Mouse (Mus musculus) CD4-positive, CD25-positive, alpha-beta regulatory T cell, adult 2 months (primary cell): ENCODE results near the gene B9d2.
"Not testable (repeated sequence)": the region's sequence is repeated elsewhere in the genome, so short reads cannot be mapped to it uniquely, and the experiment has no call there.

Experiments
- DNase-seq: peaks from one replicate; pipeline ENCODE4 v3.0.0-alpha.2; 2012; ENCODE audit warnings: low read depth, low spot score

The B9d2 gene

DNA sequence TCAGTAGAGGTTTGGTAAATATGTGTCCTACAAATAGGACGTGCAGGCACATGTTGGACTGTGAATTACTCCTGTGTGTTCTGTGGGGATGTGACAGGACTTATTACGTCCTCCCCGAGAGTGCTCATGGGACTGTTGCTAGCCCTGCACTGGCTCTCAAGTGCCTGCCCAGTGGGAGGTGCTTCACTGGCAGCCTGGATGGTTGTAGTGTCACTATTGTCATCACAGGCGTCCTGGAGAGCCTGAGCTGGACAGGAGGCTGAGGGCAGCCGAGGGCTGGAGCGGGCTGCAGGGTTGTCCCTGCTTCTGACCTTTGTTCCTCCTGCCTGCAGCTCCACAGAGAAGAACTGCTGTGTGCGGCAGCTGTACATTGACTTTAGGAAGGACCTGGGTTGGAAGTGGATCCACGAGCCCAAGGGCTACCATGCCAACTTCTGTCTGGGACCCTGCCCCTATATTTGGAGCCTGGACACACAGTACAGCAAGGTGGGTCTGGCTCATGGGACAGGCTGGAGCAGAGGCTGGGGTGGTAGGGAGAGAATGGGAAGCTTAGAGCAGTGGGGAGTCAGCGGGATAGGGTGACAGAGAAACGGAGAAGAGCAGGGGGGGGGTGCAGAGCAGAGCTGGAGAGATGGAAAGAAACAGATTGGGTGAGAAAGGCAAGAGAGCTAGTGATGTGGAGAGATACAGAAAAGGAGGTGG, 23.4 kb downstream of the B9d2 start:
- DNase-seq, result no peak

DNA sequence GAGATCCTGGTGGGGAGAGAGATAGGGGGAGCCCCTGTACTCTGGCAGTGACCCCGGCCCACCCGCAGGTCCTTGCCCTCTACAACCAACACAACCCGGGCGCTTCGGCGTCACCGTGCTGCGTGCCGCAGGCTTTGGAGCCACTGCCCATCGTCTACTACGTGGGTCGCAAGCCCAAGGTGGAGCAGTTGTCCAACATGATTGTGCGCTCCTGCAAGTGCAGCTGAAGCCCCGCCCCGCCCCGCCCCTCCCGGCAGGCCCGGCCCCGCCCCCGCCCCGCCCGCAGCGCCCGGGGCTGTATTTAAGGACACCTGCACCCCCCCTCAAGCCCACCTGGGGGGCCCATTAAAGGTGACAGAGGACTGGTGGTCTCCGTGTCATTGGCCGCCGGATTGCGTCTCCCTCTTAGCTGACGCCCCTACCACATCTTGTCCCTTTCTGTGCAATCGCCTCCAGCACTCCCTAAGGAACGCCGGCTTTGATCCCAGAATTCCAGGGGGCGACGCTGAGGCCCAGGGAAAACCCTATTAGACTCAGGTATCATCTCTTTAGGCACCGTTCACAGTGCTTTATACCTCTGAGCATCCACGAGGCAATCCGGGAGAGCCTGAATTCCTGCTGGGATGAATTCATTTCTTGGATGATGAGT, 24.3 kb downstream of the B9d2 start:
- no peak for DNase-seq

DNA sequence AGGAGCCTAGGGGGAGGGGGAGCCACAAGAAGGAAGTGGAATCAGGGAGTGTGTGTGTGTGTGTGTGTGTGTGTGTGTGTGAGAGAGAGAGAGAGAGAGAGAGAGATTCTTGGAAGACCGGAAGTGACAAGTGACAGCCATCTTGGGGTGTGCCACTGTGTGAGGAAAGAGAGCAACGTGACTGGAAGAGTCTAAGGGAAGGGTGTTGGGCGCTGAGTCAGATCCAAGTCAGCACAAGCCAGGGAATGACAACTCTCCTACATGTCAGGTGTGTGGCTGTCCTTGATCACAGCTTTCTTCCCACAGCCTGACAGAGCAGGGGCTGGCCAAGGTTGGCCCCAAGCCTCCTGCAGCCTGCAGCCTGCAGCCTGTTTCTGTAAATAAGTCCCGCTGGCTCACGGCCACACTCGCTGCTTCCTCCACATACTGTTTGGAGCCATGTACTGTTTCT, 25.2 kb downstream of the B9d2 start:
- DNase-seq, result peak; percentile 43

DNA sequence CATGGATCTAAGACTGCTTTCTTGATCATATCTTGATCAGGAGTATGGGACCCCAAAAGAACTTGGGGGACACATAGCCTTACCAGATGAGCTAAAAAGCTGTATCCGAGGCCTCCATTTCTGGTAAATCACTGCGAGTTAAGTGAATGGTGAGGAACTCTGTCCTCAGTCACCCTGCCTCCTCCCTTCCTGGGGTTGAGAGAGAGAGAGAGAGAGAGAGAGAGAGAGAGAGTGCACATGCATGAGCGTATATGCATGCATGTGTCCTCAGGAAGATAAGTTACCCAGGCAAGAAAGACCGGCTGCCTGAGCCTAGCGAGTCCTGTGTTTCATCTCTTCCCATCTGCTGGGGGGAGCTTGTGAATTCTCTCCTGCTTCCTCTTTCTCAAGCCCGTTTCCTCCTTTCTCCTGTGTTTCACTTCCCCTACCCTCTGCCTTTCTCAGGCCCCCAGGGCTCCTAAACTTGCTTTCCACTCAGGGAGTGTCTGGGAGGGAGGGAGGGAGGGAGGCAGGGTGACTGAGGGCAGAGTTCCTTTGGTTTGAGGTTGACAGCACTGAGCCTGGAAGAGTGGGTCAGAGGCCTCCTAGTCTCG, 26.1 kb downstream of the B9d2 start:
- no peak for DNase-seq

DNA sequence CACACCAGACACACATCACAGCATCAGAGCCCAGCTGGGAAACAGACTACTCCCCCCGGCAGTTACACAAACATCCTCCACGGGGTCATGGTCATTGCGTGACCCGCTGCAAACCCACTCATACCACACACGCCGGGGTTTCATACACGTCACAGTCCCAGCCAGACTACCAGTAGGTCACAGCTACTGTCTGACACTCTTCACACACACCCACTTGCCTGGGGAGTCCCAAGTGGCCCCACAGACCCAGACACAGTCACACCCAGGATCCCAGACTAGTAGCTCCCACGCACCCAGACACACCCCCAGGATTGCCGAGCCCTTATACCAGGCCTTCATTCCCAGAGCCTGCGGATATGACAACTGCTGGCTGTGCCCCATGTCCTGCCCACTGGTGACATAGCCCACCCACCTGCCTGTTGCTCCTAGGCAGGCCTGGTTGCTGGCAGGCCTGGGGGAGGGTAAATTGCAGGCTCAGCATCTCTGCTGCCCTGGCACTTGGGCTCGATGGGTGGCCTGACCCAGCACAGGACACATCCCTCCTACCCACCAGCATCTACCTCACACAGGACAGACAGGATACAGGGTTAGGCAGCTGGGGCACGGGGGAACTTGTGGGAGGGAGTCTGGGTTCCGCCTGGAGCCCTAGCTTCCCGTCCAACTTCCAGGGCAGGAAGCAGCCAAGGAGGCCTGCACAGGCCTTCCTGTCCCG, 27.2 kb downstream of the B9d2 start:
- peak; percentile 58 for DNase-seq

DNA sequence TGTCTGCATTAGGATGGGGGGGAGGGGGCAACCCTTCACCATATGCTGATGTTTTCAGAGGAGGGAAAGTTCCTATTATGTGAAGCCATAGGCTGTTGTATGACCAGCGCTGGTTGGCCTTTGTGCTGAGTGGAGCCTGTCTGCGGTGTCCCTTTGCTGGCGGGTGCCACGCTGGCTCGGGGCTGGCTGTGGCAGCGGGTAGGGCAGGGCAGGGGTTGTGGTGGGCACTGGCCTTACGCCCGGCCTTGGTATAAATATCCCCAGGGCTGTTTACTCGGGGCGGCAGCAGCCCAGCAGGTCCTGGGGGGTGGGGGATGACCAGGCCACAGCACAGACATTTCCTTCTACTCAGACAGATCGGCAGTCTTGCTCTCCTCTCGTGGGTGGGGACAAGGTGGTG, 29.4 kb downstream of the B9d2 start:
- no peak for DNase-seq

DNA sequence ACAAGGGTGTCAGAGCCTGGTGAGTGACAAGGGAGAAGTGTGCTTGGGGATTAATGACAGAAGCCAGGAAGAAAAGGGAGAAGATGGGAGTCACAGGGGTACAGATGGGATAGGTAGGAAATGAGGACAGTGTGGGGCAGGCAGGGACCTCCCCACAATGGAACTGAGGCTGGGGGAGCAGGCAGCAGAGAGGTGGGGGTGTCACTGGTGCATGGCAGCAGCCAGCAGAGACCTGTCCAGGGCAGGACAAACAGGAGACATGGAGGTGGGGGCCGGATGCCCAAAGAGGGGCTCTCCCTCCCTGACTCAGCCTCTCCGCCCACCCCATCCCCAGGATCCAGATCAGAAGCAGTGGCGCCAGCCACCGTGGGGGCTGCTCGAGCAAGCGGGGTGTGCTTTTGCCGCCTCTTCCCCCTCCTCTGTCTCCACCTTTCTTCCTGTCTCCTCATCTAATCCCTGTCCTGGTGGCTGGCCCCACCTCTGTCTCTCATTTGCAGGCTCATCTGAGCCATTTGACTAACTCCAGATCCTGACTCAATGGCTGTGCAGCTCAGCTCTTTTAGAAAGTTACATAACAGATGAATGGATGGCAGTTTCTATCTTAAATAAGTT, 30.0 kb downstream of the B9d2 start:
- DNase-seq, result peak; percentile 37

DNA sequence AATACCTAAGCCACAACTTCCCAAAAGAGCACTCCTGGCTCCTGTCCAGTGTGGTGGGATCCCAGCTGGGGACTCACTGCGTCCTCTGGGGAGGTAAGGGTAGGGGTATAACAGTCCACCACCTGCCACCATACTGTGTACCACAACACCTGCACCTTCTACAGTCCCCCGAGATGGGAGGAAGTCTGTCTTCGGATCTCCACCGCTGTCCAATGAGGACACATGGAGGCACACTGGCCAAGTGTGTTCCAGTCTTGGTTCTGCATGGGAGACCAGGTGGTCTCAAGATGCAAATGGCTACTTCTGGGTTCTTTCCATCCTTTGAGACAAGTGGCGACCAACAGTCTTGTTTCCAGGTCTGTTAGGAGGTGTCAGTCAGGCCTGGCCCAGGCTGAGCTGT, 30.6 kb downstream of the B9d2 start:
- DNase-seq, result no peak

DNA sequence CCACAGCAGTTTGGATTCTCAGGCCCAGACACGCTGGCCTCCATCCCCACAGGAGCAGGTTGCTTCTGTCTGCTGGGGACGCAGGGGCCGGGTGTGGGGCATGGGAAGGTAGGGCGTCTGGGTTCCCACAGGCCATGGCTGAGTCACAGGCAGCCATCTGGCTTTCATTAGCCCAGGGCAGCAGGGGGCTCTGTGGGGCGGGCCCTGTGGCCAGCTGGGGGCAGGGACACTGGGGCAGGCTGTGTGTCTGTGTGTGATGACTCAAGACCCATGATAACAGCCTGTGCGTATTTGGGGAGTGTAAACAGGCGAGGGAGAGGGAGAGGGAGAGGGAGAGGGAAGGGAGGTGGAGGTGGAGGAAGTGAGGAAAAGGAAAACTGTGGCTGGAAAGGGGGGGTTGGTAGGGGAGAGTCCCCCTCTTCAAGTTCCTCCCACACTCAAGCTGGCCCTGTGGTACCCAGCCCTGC, 31.2 kb downstream of the B9d2 start:
- no peak for DNase-seq

DNA sequence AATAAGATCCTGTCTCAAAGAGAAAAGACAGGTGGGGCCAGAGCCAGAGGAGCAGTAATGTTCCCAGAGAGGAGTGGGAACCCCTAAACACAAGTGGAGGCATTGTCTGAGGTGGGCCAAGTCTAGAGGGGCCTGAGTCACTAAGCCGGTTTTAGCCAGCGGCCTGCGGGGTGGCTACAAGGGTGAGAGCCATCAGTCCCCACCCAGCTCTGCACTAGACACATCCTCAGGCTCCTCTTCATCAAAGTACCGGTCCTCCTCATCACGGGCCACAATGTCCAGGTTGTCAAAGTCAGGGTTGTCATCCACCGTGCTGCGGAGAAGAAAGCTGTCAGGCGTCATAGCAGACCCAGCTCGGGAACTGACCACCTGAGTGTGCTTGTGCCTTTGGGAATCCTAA, 32.2 kb downstream of the B9d2 start:
- no peak for DNase-seq

DNA sequence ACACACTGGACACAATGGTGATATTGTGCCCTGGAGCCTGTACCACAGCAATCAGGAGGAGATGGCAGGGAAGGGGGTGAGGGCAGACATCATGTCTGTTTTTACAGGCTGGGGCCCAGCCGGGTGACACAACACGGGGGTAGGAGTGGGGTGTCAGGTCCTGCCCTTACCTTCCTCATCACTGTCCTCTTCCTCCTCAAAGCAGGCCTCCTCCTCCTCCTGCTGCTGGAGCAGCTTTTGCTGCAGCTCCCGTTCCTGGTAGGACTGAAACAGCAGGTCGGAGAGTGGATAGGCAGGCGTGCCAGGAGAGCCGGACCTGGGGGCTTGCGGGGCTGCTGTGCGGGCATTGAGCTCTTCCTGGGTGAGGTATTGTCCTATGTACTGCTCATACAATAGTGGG, 34.0 kb downstream of the B9d2 start:
- no peak for DNase-seq

DNA sequence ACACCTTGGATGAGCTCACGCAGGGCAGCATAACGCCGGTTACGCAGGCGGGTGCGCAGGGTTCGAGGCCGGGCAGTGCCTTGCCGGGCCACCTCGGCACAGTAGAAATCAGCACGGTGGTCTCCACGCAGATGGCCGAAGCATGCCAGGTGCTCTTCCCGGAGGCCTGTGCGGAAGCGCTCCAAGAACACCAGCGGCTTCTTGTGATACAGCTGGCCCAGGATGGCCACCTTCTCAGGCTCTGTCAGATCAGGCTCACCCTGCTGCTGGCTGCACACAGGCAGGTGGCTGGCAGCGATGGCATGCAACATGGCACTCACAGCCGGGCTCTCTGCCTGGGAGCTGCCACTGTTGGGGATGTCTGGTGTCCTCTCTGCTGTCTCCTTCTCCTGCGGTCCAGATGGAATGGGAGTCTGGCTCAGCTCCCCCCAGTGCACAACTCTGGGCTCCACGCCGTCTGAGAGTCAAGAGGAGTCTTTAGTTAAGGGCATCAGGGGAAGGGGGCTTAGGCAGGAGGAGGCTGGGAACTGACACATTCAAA, 35.2 kb downstream of the B9d2 start:
- no peak for DNase-seq

DNA sequence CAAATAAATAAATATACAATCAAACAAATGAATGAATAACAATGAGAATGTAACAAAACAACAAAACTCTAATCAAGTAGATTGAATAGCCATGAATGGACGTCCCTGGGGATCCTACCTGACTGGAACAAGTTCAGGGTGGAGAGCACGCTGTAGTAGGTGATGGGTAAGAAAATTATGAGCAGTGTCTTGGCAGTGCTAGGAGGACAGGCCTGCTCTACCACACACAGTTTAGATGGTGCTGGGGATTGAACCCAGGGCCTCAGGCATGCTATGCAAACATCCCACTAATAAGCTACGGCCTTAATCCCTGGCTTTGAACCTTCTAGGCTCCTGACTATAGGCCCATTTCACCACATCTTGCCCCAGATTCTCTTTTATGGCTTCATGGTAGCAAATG, 36.9 kb downstream of the B9d2 start:
- no peak for DNase-seq

DNA sequence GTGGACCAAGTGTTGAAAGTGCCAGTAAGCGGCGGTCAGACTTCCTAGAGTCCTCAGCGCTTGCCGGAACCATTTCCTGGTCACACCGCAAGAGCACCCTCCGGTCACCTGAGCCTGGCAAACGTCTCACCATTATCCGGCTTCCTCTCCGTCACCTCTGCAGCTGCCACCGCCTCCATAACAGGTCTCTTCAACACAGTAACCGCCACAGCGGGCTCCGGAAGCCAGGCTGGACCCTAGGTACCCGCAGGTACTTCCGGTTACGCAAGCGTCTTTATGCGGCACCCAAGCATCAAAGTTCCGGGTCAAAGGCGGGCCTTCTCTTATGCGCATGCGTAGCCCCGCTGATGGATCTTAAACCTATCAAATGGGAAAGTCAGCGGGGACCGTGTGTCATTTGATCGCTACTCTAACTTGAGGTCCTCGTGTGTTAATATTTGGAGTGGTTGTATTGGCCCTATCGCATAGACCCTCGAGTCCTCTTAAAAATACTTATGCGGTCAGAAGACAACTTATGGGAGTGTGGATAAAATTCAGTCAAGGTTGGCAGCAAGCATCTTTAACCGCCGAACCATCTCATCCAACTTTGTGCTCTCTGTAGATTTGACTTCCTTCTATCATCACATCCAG, 38.3 kb downstream of the B9d2 start, which contains the start of gene Ccdc97:
Ccdc97 (minus strand) TSS at position 301 of the 630 bp plus-strand sequence.
- DNase-seq, result peak; percentile 96

DNA sequence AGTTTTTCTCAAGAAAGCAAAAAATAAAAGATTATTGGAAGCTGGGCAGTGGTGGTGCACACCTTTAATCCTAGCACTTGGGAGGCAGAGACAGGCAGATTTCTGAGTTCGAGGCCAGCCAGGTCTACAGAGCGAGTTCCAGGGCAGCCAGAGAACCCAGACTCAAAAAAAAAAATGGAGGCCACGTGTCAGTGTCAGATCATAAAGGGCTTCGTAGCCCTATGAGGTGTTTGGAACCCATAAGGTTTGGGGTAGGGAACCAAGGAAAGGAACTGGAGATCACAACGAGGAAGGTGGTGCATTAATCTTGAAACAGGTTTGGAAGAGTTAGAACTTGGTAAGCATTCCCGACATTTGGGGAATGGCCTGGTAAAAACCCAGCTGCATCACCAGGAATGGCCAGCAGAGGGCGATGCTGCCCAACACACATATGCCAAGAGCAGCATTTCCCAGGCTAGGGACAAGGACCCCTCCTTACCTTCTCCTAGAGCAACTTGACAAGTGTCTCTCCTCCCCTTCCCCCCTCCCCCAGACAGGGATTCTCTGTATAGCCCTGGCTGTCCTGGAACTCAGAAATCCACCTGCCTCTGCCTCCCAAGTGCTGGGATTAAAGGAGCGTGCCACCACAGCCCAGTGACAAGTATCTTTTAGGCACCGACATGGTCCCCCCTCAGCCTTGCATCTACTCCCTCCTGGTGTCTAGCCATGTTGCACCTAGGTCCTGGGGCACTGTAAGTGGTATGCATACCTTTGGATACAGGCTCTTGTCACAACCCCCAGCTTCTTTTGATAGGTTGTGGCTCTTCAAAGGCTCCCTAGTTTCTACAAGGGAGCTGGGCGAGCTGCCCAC, 39.4 kb downstream of the B9d2 start:
- DNase-seq, result peak; percentile 79

DNA sequence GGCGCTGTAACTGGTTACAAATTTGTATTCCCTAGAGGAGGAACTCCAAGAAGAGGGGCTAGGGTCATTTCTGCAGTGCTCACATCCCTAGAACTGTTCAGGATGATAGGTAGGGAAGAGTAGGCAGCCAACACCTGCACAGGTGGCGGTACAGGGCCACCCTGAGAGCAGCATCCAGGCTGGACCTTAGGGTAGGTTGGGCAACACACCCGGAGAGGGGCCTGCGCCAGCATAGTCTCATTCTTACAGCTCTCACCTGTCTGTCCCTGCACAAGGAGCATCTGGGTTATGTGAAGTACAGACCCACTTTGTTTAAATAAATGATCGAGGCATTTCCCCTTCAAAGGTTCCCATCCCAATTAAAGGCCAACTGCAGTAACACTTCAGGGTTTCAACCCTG, 40.2 kb downstream of the B9d2 start:
- no peak for DNase-seq

DNA sequence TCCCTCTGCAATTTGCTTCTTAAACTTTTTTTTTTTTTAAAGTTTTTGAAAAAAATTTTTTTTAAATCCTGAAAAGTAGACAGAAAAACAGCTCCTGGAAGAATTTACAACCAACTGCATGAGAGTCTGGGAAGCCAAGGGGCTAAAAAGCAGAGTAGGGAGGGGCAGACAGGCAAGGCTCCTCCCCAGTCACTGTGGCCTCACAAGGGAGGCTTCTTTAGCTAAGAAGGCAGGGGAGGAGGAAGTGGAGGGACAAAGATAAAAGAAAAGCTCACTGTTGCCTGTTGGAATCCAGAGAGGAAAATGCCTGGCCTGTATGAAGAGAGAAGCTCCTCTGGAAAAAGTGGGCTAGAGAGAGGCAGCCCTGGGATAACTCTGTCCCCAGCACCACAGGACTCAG, 41.2 kb downstream of the B9d2 start:
- not testable (repeated sequence) for DNase-seq

DNA sequence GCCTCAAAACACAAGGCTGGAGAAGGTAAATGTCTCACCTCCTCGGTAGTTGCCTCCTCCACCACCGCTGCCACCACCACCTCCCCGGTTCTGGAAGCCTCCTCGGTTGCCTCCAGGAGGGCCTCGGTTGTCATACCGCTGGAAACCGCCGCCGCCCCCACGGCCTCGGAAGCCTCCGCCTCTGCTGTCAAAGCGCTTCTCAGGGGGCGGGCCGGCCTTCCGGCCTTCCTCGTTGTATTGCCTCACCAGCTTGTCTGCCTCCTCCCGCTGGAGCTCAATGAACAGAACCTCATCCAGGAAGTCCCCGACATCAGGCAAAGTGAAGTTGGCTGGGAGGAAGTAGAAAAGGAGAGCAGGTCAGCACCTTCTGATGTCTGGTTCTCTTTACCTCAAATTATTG, 45.3 kb downstream of the B9d2 start:
- no peak for DNase-seq

DNA sequence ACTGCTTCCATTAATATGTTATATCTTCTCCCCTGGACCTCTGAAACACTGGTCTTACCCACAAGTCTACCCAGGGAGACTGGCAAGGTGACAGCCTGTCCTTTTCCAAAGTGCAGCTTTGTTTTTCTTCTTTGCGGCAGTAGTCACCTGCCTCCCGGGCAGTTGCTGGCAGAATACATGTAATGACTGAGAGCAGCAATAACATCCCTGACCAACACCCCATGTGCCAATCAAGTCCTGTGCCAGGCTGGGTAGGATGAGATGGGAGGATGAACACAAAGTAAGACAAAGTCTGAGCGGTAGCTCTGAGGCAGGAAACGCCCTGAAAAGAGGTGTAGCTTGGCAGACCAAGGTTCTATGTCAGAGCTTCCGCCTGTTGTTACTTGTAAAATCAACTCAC, 47.2 kb downstream of the B9d2 start:
- DNase-seq, result no peak

DNA sequence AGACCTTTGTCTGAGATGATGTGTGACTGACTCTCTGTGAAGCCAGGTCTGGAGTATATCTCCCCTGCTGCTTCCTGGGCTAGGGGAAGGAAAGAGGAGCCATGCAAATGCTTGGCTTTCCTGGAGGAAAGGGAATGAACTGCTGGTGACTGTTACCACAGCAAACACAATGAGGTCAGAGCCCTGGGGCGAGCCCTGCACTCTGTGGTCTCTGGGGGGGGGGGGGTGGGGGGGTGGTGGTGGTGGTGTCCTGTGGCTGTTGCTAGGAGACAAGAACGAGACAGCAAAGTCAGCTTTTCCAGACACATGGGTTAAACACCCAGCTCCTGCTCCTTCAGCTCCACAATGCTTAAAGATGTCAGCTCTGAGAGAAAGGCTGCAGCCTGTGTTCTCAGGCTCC, 48.8 kb downstream of the B9d2 start:
- no peak for DNase-seq
